Mouse (Mus musculus): ENCODE measurements around the gene Tcf12.

GRCm38 (mm10) chr9:72155250-72156138 lies 43.8 kb upstream of the Tcf12 start:
- TF ChIP-seq CTCF (conservative IDR thresholded peaks at IDR 0.05; ENCODE audit: low read length) (no peak), NANOG (IDR thresholded peaks at IDR 0.05; ENCODE audit: borderline replicate concordance, low read length) (no peak)

Data from E14TG2a.4 (cell line).